Mouse (Mus musculus): ENCODE measurements around the gene Cmss1.

Cmss1 gene

GRCm38 (mm10) chr16:57556244-57556643, 50.4 kb downstream of the Cmss1 start:
- no peak for DNase-seq

- DNase-seq: no peak
Observed at GRCm38 (mm10) chr16:57555667-57556066, 51.0 kb downstream of the Cmss1 start.

DNA sequence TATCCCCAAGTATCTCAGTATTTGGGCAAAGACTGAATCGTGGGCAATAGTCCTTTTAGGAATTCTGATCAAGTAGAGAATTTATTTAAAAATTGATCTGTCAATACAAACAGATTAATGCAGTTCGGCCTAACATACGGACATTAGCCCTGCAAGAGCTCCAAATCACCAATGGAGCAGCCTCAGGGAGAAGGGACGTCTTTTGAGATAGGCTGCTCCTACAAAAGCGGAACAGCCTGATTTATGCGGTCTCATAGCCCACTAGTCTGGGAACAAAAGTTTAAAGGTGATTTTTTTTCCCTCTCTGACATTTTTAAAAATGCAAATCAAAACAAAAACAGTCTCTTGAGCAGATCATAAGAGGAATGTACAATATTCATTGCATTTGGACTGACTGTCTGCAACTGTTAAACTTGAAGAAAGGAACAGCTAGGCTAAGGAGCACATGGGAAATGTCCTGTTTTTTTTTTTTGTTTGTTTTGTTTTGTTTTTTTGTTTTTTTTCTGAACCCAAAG, 51.7 kb downstream of the Cmss1 start:
- no peak for DNase-seq

- DNase-seq: no peak
Observed at GRCm38 (mm10) chr16:57553235-57553634, 53.4 kb downstream of the Cmss1 start.

DNA sequence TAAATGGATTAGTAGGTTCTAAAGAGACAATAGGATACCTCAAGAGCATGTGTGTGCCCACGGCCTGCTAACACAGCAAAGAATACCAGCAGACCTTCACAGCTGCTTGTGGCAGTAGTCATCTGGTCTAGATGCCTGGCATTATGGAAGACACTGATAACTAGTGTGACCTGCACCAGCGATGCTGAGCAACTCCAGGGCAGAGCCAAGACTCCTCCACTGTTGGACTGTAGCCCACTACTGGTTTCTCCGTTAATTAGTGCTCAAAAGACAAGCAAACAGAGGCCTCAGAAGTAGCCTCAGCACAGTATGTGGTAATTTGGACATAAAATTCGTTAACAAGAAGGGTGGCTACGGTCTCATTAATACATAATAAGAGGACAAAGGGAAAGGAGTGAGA, 54.0 kb downstream of the Cmss1 start:
- no peak for DNase-seq

DNA sequence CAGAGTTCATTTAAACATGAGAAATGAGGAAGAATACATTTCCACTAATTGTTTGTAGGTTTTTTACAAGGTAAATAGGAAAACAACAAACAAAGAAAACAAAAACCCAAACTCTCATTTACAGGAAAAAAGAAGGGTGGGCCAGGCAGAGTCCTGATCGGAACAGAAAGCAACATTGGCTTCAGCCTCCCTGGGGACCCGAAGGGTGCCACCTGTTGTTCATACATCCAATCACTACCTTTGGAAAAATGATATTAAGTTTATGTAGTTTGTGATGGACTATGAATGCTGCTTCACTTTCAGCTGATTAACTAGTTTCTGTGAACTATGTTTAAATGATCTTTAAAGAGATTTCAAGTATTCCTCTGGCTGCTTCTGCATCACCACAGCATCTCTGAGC, 55.0 kb downstream of the Cmss1 start:
- no peak for DNase-seq

DNA sequence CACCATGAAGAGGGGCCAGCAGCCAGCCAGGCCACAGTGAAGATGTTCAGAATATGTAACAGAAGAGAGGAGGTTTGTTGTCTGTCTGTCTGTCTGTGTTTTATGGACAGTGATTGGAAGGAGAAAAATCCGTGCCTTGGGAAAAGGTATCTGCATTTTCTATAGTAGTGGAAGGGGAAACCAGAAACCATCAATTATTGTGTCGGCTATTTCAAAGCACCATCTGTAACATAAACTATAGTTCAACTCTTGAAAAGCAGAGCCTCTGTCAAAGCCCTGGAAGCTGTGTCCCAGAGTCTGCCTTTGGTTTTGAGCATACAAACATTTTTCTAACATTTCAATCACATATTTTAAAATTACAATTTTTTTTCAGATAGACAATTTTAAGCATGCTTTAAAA, 55.8 kb downstream of the Cmss1 start:
- DNase-seq: no peak

GRCm38 (mm10) chr16:57550088-57550487, 56.6 kb downstream of the Cmss1 start:
- no peak for DNase-seq

GRCm38 (mm10) chr16:57549061-57550037, 57.3 kb downstream of the Cmss1 start:
- DNase-seq: peak; percentile 79

DNA sequence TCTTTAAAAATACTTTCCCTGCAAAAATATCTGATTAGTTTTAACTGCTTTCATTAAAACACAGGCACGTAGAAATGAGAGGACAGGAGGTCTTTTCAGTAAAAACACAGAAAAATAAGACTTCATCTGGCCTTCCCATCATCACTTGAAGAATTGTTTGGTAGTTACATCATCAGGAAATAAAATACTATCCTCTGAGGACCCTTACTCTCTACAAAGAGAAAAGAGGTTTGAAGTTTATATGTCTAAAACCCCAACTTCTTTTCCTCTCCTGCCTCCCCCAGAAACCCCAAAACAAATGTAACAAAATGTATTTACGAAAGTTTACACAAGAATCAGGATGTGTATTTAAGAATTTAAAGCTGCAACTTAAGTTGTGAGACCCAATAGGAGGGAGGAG, 58.1 kb downstream of the Cmss1 start:
- no peak for DNase-seq

- DNase-seq: no peak
Observed at GRCm38 (mm10) chr16:57546355-57546754, 60.3 kb downstream of the Cmss1 start.

DNA sequence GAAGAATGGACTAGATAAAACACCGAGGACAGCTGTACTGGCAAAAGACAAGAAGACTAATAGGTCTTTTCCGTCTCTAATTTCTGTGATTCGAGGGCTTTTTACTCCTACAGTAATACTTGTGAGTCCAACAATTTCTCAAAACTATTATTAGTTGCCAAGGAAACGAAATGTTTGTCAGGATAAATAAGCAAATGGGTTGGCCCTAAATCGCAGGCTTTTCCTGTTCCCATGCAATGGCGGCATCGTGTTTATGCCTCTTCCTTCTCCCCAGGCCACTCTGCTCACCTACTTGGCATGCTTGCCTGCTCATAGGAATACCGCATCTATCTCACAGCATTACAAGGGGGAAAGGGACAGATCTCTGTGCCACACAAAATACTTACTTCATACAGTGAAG, 62.2 kb downstream of the Cmss1 start:
- no peak for DNase-seq

GRCm38 (mm10) chr16:57543243-57543642, 63.4 kb downstream of the Cmss1 start:
- no peak for DNase-seq

GRCm38 (mm10) chr16:57536511-57536910, 70.2 kb downstream of the Cmss1 start:
- no peak for DNase-seq

DNA sequence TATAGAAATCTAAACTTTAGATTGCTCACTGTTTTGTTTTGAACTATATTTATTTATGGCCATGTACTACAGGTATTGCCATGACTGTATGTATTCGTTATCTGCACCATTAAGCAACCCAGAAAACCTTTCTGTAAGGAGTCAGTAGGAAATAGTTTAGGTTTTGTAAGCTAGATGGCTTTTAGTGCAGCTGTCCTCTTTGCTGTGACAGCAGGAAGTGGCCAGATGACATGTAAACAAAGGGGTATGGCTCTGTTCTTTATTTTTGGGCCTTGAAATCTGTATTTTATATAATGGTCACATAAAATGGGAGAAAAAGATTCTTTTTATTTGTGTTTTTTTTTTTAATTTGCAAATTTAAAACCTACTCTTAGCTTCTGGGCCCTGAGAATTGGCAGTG, 71.9 kb downstream of the Cmss1 start:
- no peak for DNase-seq

DNA sequence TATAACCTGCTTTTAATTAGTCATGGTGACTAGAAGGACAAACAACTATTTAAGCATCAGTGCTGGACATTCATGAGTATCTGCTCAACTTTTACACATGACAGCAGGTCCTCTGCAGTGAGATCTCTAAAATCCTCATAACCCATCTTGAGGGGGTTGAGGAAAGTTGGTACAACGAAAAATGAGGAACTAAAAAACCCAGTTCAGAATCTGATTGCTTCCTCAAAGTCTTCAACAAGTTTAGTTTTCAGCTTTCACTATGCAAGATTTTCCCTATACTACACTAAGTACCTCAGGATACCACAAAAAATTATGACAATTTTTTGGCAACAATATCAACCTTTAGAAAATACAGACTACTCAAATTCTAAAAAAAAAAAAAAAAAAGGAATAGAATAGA, 72.3 kb downstream of the Cmss1 start:
- DNase-seq: no peak

DNA sequence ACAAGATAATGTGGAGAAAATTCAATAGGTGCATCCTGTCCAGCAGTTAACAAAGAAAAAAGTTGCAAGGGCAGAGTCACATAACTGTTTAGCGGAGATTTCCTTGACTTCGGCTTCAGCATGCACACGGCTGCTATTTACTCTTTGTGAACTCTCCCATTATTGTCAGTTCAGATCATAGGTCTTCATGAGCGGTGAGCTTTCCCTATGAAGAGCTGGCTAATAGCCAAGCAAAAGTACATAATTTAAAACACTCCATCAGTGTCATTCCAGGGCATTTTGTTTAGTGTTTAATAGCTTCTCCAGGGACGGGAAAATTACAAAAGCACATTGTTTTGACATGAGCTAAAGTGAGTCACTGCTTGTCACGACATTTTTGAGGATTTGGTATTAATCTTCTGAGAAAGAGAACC, 74.6 kb downstream of the Cmss1 start:
- DNase-seq: no peak

GRCm38 (mm10) chr16:57530547-57530946, 76.1 kb downstream of the Cmss1 start:
- DNase-seq: no peak

DNA sequence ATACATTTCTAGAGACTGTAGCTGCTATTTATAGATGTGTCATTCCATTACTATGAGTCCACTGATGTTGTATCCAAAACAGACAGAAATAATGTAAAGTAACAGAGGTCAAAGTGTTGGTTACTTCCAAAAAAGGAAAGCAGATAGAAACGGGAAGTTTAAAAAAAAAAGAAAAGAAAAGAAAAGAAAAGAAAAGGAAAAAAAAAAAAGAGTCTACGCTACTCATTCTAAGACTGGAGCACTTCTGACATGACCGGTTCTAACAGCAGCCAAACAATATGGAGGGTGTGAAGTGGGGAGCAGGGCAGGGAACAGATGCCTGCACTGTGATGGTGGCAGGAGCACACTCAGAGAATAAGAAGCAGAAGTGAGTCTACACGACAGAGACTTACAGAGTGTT, 78.2 kb downstream of the Cmss1 start:
- DNase-seq: no peak

DNA sequence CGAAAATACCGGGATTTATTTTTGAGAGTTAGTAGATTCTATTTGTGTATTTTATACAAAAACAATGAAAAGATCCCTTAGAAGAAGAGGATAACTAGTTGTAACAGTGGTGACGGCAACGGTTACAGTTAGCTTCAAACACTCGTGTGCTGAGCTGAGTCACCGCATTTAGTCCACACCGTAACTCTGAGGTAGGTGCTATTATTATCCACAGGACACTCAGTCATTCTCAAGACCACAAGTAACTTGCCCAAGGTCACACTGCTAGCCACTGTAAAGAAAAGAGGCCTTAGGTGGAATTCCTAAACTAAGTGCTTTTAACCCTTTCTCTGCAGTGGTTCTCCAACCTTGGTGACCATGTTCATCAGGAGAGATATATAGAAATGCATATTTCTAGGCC, 79.8 kb downstream of the Cmss1 start:
- DNase-seq: no peak

DNA sequence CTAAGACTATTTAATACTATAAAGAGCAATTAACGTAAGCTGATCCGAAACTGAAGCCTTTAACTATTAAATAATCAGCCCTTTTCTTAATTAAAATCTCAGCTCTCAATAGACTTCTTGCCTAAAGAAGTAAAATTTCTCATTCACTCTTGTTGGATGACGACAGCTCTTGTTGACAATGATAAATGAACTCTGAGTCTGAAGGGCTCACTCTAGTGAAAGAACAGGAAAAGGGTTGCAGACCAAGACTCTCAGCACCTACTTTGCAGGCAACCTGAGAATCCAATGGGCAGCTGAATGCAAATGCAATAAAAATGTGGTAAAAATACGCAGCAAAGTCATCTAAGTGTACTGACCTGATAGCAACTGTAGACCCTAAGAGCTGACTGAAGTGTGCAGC, 81.2 kb downstream of the Cmss1 start:
- no peak for DNase-seq

DNA sequence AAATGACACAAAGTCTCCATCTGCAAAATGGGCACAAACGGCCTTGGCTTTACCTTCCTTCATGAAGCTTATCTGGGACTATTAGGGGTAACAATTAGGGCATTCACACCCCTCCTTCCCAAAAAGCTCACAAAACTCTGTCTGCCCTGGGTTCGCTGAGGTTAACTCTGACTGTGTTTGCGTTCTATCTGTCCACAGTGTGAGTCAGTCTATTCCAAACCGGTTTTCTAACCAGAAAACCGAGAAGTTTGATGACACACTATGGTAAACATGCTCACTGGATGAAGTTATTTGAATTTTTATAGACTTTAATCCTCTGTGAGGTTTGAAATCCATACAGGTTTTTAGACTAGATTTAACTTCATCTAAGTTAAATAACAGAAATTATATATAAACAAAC, 81.6 kb downstream of the Cmss1 start:
- DNase-seq: no peak

- DNase-seq: no peak
Observed at GRCm38 (mm10) chr16:57515636-57516035, 91.0 kb downstream of the Cmss1 start.

- no peak for DNase-seq
Observed at GRCm38 (mm10) chr16:57514371-57514770, 92.3 kb downstream of the Cmss1 start.

- no peak for DNase-seq
Observed at GRCm38 (mm10) chr16:57513562-57513961, 93.1 kb downstream of the Cmss1 start.

Measured in thymus, postnatal 14 days (tissue).